In the genomic region with DNA sequence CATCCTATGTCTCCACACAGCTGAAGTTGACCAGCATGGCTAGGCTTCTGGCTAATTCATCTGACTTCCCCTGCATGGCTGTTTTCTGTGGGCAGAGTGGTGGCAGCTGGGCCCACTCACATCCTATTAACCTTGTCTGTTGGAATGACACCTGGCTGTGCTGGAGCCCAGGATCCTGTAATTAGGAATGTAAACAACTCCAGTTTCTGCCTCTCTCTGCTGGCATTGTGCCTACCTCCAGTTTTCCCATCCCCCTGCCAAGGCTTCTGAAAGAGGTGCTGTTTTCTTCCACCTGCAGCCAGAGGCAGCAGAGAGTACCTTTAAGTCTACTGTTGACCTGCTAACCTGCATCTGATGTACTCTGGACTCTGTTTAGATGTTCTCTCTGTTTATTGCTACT, we compare ENCODE assay signal across 14 mouse cellular contexts.
DNase-seq lines count a peak whose midpoint lies in the region; ATAC-seq lines count a peak whose summit lies in the region.
"Had no signal": no experiment of that assay in that cellular context is flagged by ENCODE, and none has a peak within 500 bp of the region (broad histone marks: within the 10 kb centered on the region; RNA-seq: fewer than 3 reads in every experiment).

No protein-coding gene starts in this region.

- H3K4me1 ChIP-seq in heart, embryonic 10.5 days: no peaks in the 10 kb centered on the region
- no peaks in the 10 kb centered on the region for H3K4me1 ChIP-seq in midbrain, embryonic 14.5 days (ENCODE audit: control insufficient read depth, insufficient read depth, low read length)
- H3K4me1 ChIP-seq in midbrain, embryonic 13.5 days (replicated peaks): no peaks in the 10 kb centered on the region
- H3K4me1 ChIP-seq in kidney, embryonic 14.5 days (ENCODE audit: control insufficient read depth, insufficient read depth, low read length): no peaks in the 10 kb centered on the region
- H3K4me1 ChIP-seq: midbrain, embryonic 15.5 days had no signal

- H3K4me2 ChIP-seq in midbrain, embryonic 14.5 days (ENCODE audit: low read length): no peak overlapping the region
- H3K4me2 ChIP-seq in midbrain, embryonic 13.5 days (replicated peaks): no peak overlapping the region
- H3K4me2 ChIP-seq in kidney, embryonic 14.5 days (replicated peaks; ENCODE audit: low read depth, low read length): no peak overlapping the region
- H3K4me2 ChIP-seq: liver, embryonic 11.5 days; midbrain, embryonic 15.5 days; neural tube, embryonic 13.5 days had no signal

- no peaks in the 10 kb centered on the region for H3K9me3 ChIP-seq in heart, embryonic 10.5 days
- H3K9me3 ChIP-seq in midbrain, embryonic 14.5 days (ENCODE audit: control insufficient read depth, low read length): no peaks in the 10 kb centered on the region
- no peaks in the 10 kb centered on the region for H3K9me3 ChIP-seq in midbrain, embryonic 13.5 days
- H3K9me3 ChIP-seq in kidney, embryonic 14.5 days (ENCODE audit: control insufficient read depth, low read length): no peaks in the 10 kb centered on the region
- H3K9me3 ChIP-seq: midbrain, embryonic 15.5 days; neural tube, embryonic 13.5 days had no signal

- DNase-seq in heart, postnatal 4 days: peak; percentile 6
- no peak for DNase-seq in heart, embryonic 10.5 days (ENCODE audit: low spot score)
- DNase-seq in midbrain, embryonic 14.5 days: peak; percentile 37
- no peak for DNase-seq in adrenal gland, adult 8-10 months
- DNase-seq in layer of hippocampus, postnatal 25 days (ENCODE audit: extremely low spot score in 1 of 2, low spot score in 1 of 2): no peak
- DNase-seq: lung, postnatal 14 days; thymus, postnatal 14 days had no signal

- H3K27ac ChIP-seq in heart, embryonic 10.5 days: no peak overlapping the region
- 0 out of 2 replicates have a peak overlapping the region, but pooled peaks have one; percentile 17 for H3K27ac ChIP-seq in midbrain, embryonic 14.5 days (replicated peaks; ENCODE audit: low read depth, low read length)
- H3K27ac ChIP-seq in midbrain, embryonic 13.5 days: no peak overlapping the region
- no peak overlapping the region for H3K27ac ChIP-seq in kidney, embryonic 14.5 days (ENCODE audit: low read depth, low read length)
- H3K27ac ChIP-seq: midbrain, embryonic 15.5 days; neural tube, embryonic 13.5 days had no signal

- no peak overlapping the region for H3K9ac ChIP-seq in midbrain, embryonic 14.5 days (replicated peaks; ENCODE audit: low read length)
- H3K9ac ChIP-seq in midbrain, embryonic 13.5 days (replicated peaks): no peak overlapping the region
- no peak overlapping the region for H3K9ac ChIP-seq in kidney, embryonic 14.5 days (ENCODE audit: low read depth, low read length)
- H3K9ac ChIP-seq: midbrain, embryonic 15.5 days; neural tube, embryonic 13.5 days had no signal

- no peaks in the 10 kb centered on the region for H3K27me3 ChIP-seq in heart, embryonic 10.5 days (ENCODE audit: insufficient read depth, poor library complexity, severe bottlenecking)
- no peaks in the 10 kb centered on the region for H3K27me3 ChIP-seq in midbrain, embryonic 14.5 days (ENCODE audit: control insufficient read depth, insufficient read depth, low read length)
- H3K27me3 ChIP-seq in midbrain, embryonic 13.5 days: no peaks in the 10 kb centered on the region
- no peaks in the 10 kb centered on the region for H3K27me3 ChIP-seq in kidney, embryonic 14.5 days (ENCODE audit: control insufficient read depth, insufficient read depth, low read length)
- H3K27me3 ChIP-seq: midbrain, embryonic 15.5 days; neural tube, embryonic 13.5 days had no signal

- H3K36me3 ChIP-seq in heart, embryonic 10.5 days: no peaks in the 10 kb centered on the region
- H3K36me3 ChIP-seq in midbrain, embryonic 14.5 days (ENCODE audit: control insufficient read depth, insufficient read depth, low read length): no peaks in the 10 kb centered on the region
- no peaks in the 10 kb centered on the region for H3K36me3 ChIP-seq in midbrain, embryonic 13.5 days
- H3K36me3 ChIP-seq in kidney, embryonic 14.5 days (ENCODE audit: control insufficient read depth, insufficient read depth, low read length): no peaks in the 10 kb centered on the region
- H3K36me3 ChIP-seq: midbrain, embryonic 15.5 days; neural tube, embryonic 13.5 days had no signal

- no peak for ATAC-seq in midbrain, embryonic 14.5 days (ENCODE audit: low FRiP score, low TSS enrichment)
- no peak for ATAC-seq in midbrain, embryonic 13.5 days
- 0 out of 2 replicates have a peak, but pooled peaks have one; percentile 24 for ATAC-seq in kidney, embryonic 14.5 days (ENCODE audit: low FRiP score, low TSS enrichment)
- ATAC-seq: CD4-positive, CD25-positive, alpha-beta regulatory T cell, adult 4 months; midbrain, embryonic 15.5 days had no signal

- H3K4me3 ChIP-seq in heart, embryonic 10.5 days: no peak overlapping the region
- no peak overlapping the region for H3K4me3 ChIP-seq in midbrain, embryonic 14.5 days (replicated peaks; ENCODE audit: low read depth, low read length)
- H3K4me3 ChIP-seq in midbrain, embryonic 13.5 days (replicated peaks): no peak overlapping the region
- H3K4me3 ChIP-seq in kidney, embryonic 14.5 days (ENCODE audit: low read length): no peak overlapping the region
- H3K4me3 ChIP-seq: erythroblast, embryonic 14.5 days; midbrain, embryonic 15.5 days; neural tube, embryonic 13.5 days had no signal

Comparison
In these comparisons a context has a peak if more than half of its experiments do, and no peak if none do; other contexts are left out.
1. DNase-seq: peak in heart, postnatal 4 days (single experiment) and midbrain, embryonic 14.5 days (single experiment); none in heart, embryonic 10.5 days (single experiment), adrenal gland, adult 8-10 months (single experiment) and layer of hippocampus, postnatal 25 days (0 of 2).